In the genomic region with DNA sequence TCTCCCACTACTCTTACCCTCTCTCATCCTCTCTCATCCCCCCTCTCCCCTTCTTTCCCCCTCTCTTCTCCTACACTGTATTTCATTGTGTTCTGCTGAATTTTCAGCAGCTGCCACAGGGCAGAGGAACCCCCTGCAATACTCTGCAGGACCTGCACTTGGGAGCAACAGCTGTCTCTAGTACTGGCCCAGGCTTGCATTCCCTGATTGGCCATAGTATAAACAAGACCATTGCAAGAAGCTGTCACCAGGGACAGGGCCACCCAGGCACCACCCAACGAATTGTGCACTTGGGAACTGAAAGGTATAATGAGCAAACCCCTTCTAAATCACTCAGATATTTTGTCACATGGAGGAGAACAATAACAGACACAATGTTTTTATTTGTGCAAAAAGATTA, we compare ENCODE assay signal across 17 mouse cellular contexts.
A peak's percentile ranks its signal among the peaks of the same experiment; 100 is the strongest.
DNase-seq lines count a peak whose midpoint lies in the region; ATAC-seq and TF ChIP-seq lines count a peak whose summit lies in the region.
"Had no signal": no experiment of that assay in that cellular context is flagged by ENCODE, and none has a peak within 500 bp of the region (broad histone marks: within the 10 kb centered on the region; RNA-seq: fewer than 3 reads in every experiment).

No protein-coding gene starts in this region.

- no peak overlapping the region for H3K9ac ChIP-seq in kidney, embryonic 16.5 days (replicated peaks; ENCODE audit: low read length)
- no peak overlapping the region for H3K9ac ChIP-seq in limb, embryonic 13.5 days
- H3K9ac ChIP-seq: neural tube, embryonic 12.5 days had no signal

- DNase-seq in gastrocnemius, adult 2 months = no peak
- no peak for DNase-seq in gastrocnemius, postnatal 25 days
- DNase-seq in kidney, postnatal 25 days = no peak
- DNase-seq in brain, embryonic 14.5 days (ENCODE audit: low read depth) = peak; percentile 11
- no peak for DNase-seq in right cerebral cortex, postnatal 25 days
- DNase-seq: adrenal gland, postnatal 10 days; cerebellum, adult 9-10 months; heart, postnatal 14 days; kidney, adult 11 months; liver had no signal

- peaks cover 15% of the 10 kb centered on the region for H3K4me1 ChIP-seq in kidney, embryonic 16.5 days (ENCODE audit: insufficient read depth, low read length)
- peaks cover 17% of the 10 kb centered on the region for H3K4me1 ChIP-seq in limb, embryonic 13.5 days
- H3K4me1 ChIP-seq: neural tube, embryonic 12.5 days had no signal

- H3K4me3 ChIP-seq in gastrocnemius, adult 2 months = no peak overlapping the region
- H3K4me3 ChIP-seq in kidney, embryonic 16.5 days (ENCODE audit: low read length) = no peak overlapping the region
- no peak overlapping the region for H3K4me3 ChIP-seq in limb, embryonic 13.5 days
- H3K4me3 ChIP-seq: neural tube, embryonic 12.5 days had no signal

- peak; percentile 46; the same call in 1 of the 2 replicates for ATAC-seq in kidney, embryonic 16.5 days (ENCODE audit: low FRiP score, low TSS enrichment)
- ATAC-seq in limb, embryonic 13.5 days (ENCODE audit: low FRiP score, low read depth) = peak; percentile 85
- ATAC-seq: forebrain, embryonic 14.5 days; midbrain, embryonic 16.5 days had no signal

- peak overlapping the region; percentile 61; the same call in 1 of the 2 replicates for H3K27ac ChIP-seq in gastrocnemius, adult 2 months
- no peak overlapping the region for H3K27ac ChIP-seq in kidney, embryonic 16.5 days (ENCODE audit: low read length)
- no peak overlapping the region for H3K27ac ChIP-seq in limb, embryonic 13.5 days
- H3K27ac ChIP-seq: macrophage; neural tube, embryonic 12.5 days had no signal

- no peaks in the 10 kb centered on the region for H3K36me3 ChIP-seq in kidney, embryonic 16.5 days (ENCODE audit: insufficient read depth, low read length)
- no peaks in the 10 kb centered on the region for H3K36me3 ChIP-seq in limb, embryonic 13.5 days
- H3K36me3 ChIP-seq: G1E; neural tube, embryonic 12.5 days had no signal

- intact Hi-C loops in gastrocnemius, adult 2 months (cut with DNase I) = no loop called here

- TF ChIP-seq POLR2A in brain, embryonic 14.5 days (IDR thresholded peaks at IDR 0.05; ENCODE audit: borderline replicate concordance, extremely low read depth, insufficient read depth, insufficient read length, poor library complexity, severe bottlenecking) = no peak

- H3K27me3 ChIP-seq in kidney, embryonic 16.5 days (ENCODE audit: insufficient read depth, low read length) = no peaks in the 10 kb centered on the region
- H3K27me3 ChIP-seq in limb, embryonic 13.5 days = no peaks in the 10 kb centered on the region
- H3K27me3 ChIP-seq: neural tube, embryonic 12.5 days had no signal

- WGBS in kidney, embryonic 16.5 days = 19% methylated on average over 1 of the region's 1 CpGs
- 8% methylated on average over 1 of the region's 1 CpGs for WGBS in limb, embryonic 13.5 days

- no peak overlapping the region for H3K4me2 ChIP-seq in kidney, embryonic 16.5 days (replicated peaks; ENCODE audit: low read depth, low read length)
- H3K4me2 ChIP-seq in limb, embryonic 13.5 days (replicated peaks) = no peak overlapping the region
- H3K4me2 ChIP-seq: neural tube, embryonic 12.5 days had no signal

- peaks cover 7% of the 10 kb centered on the region for H3K9me3 ChIP-seq in kidney, embryonic 16.5 days (ENCODE audit: low read length)
- H3K9me3 ChIP-seq in limb, embryonic 13.5 days = peaks cover 6% of the 10 kb centered on the region; the same call in 1 of the 2 replicates
- H3K9me3 ChIP-seq: G1E; neural tube, embryonic 12.5 days had no signal

- TF ChIP-seq CTCF in gastrocnemius, adult 2 months (IDR thresholded peaks at IDR 0.05) = no peak
- TF ChIP-seq CTCF in brain, embryonic 14.5 days (IDR thresholded peaks at IDR 0.05; ENCODE audit: borderline replicate concordance, extremely low read depth, insufficient read depth, insufficient read length) = no peak
